Mouse (Mus musculus): ENCODE measurements around the gene Ripor3. TPM values are rescaled to one million over a fixed set of nuclear protein-coding genes. Genes with fewer than 3 reads are reported as not detected.

Ripor3 gene
- polyA plus RNA-seq, 1 experiment from 2014 or later = 0.58 TPM

DNA sequence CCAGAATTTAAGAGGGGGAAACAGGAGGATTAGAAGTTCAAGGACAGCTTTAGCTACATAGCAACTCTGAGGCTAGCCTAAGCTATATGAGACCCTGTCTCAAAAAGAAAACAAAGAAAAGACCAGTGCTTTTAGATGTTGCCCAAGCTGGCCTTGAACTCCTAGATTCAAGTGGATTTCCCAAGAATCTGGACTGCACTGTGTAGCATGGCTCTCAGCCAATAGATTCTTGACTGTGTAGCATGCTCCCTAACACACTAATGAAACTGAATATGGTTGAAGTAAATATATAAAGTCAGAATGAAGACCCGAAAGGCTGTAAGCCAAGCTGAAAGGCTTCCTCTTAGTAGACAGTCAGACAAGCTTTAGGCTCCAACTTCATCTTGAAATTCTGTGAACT, 41.7 kb upstream of the Ripor3 start:
- no peaks in the 10 kb centered on the region for H3K36me3 ChIP-seq (ENCODE audit: control insufficient read depth, insufficient read depth, low read length)
- peaks cover 24% of the 10 kb centered on the region for H3K27me3 ChIP-seq (ENCODE audit: control insufficient read depth, insufficient read depth, low read depth, low read length)
- ATAC-seq = no peak
- 97% methylated on average over 1 of the region's 1 CpGs for WGBS
- H3K4me3 ChIP-seq (ENCODE audit: low read depth, low read length) = no peak overlapping the region
- H3K4me1 ChIP-seq (ENCODE audit: control insufficient read depth, insufficient read depth, low read length) = peaks cover 15% of the 10 kb centered on the region
- no peak overlapping the region for H3K9ac ChIP-seq (ENCODE audit: low read depth, low read length)
- no peaks in the 10 kb centered on the region for H3K9me3 ChIP-seq (replicated peaks; ENCODE audit: control insufficient read depth, low read length, poor library complexity, severe bottlenecking)
- no peak overlapping the region for H3K27ac ChIP-seq (ENCODE audit: low read length)
- no peak overlapping the region for H3K4me2 ChIP-seq (ENCODE audit: low read length)

DNA sequence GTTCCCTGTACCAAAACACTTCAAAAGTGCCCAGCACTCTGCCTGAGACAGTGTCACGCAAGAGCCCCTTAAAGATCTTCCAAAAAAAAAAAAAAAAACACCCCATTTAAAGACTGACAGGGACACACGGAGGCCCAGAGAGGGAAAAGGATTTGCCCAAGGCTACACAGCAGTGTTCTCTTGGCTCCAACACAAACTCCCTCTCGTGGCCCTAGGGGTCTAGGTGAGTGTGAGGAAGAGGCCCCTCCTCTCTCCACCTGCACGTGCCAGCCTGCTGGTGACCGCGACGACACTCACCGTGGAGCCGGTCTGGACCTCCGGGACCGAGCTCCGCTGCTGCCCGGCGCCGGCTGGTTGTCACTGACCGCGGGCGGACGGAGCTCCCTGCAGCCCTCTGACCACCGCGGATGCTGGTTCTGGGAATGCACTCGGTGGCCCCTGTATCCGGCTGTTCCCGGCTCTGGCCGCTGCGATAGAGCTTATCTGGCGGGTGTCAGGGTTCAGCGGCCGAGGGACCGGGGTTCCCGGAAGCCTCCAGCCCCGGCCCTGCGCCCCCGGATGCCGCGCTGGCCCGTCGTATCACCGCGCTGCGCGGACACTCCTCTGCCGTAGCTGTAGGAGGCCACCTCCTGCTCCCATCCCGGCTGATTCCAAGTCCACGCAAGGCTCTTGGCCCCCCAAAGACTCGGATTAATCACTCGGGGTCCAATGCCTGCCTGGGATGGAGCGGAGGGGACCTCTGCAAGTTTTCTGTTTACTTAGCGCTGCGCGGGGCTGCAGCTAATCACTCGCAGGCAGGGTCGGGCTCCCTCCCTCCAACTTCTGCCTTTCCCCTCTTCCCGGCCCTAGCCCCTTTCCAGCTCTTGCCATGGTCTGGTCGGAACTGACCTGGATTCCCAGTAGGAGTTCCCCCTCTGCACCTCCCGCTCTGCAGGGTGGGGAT, 39.9 kb upstream of the Ripor3 start:
- Histone ChIP-seq H3K9me3 (replicated peaks; ENCODE audit: control insufficient read depth, low read length, poor library complexity, severe bottlenecking) (no peaks in the 10 kb centered on the region), H3K27me3 (ENCODE audit: control insufficient read depth, insufficient read depth, low read depth, low read length) (peaks cover 24% of the 10 kb centered on the region), H3K27ac (ENCODE audit: low read length) (no peak overlapping the region), H3K4me2 (ENCODE audit: low read length) (peak overlapping the region; percentile 76), H3K4me1 (ENCODE audit: control insufficient read depth, insufficient read depth, low read length) (peaks cover 15% of the 10 kb centered on the region), H3K36me3 (ENCODE audit: control insufficient read depth, insufficient read depth, low read length) (no peaks in the 10 kb centered on the region), H3K4me3 (ENCODE audit: low read depth, low read length) (peak overlapping the region; percentile 38), H3K9ac (ENCODE audit: low read depth, low read length) (peak overlapping the region; percentile 60)
- WGBS = under 1% methylated on average over 56 of the region's 56 CpGs
- ATAC-seq = no peak; the same call in 1 of the 2 replicates

DNA sequence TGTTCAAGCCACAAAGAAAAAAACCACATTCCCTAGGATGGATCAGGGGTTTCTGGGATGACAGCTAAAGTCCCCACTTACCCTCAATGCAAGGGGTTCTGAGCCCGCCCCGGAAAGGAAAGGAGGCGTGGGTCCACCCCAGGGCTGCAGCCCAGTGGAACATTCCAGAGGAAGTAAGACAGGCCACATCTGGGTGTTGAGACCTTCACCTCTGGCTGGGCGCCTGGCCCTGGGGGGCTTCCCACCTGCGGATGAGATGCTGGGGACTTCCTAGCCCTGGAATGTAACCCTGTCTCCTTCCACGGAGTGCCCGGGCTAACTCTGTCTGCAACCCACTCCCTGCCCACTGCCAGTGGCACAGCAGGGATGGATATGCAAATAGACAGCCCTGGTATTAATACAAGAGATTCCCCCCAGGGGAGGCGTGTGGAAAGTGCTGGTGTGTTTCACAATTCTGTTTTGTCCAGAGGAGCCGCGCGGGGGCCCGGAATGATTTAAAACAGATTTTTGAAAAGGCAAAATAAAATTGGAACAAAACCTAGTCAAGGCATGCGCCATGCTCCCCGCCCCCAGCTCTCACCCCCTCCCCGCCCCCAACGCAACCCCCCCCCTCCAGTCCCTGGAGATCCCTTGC, 38.7 kb upstream of the Ripor3 start:
- Histone ChIP-seq H3K4me3 (ENCODE audit: low read depth, low read length) (no peak overlapping the region), H3K4me1 (ENCODE audit: control insufficient read depth, insufficient read depth, low read length) (peaks cover 15% of the 10 kb centered on the region), H3K36me3 (ENCODE audit: control insufficient read depth, insufficient read depth, low read length) (no peaks in the 10 kb centered on the region), H3K27me3 (ENCODE audit: control insufficient read depth, insufficient read depth, low read depth, low read length) (peaks cover 24% of the 10 kb centered on the region), H3K9ac (ENCODE audit: low read depth, low read length) (no peak overlapping the region), H3K27ac (ENCODE audit: low read length) (no peak overlapping the region), H3K4me2 (ENCODE audit: low read length) (peak overlapping the region; percentile 19; the same call in 1 of the 2 replicates), H3K9me3 (replicated peaks; ENCODE audit: control insufficient read depth, low read length, poor library complexity, severe bottlenecking) (no peaks in the 10 kb centered on the region)
- 13% methylated on average over 16 of the region's 16 CpGs for WGBS
- ATAC-seq = no peak

DNA sequence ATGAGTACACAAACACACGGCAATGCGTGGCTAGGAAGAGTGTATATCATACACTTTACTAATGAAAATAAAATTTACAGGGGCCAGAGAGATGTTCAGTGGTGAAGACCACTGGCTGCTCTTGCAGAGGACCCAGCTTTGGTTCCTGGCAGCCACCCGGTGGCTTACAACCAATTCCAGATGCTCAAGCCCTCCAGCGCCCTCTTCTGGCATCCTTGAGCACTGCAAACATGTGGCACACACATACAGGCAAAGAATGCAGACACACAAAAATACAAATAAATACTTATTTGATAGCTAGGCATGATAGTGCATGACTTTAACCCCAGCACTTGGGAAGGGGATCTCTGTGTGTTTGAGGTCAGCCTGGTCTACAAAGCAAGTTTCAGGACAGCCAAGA, 36.0 kb upstream of the Ripor3 start:
- no peak overlapping the region for H3K4me3 ChIP-seq (ENCODE audit: low read depth, low read length)
- H3K27ac ChIP-seq (ENCODE audit: low read length) = no peak overlapping the region
- peaks cover 15% of the 10 kb centered on the region for H3K4me1 ChIP-seq (ENCODE audit: control insufficient read depth, insufficient read depth, low read length)
- H3K4me2 ChIP-seq (ENCODE audit: low read length) = no peak overlapping the region
- peaks cover 19% of the 10 kb centered on the region for H3K27me3 ChIP-seq (ENCODE audit: control insufficient read depth, insufficient read depth, low read depth, low read length)
- WGBS = 76% methylated on average over 4 of the region's 4 CpGs
- no peaks in the 10 kb centered on the region for H3K9me3 ChIP-seq (replicated peaks; ENCODE audit: control insufficient read depth, low read length, poor library complexity, severe bottlenecking)
- ATAC-seq = no peak
- no peak overlapping the region for H3K9ac ChIP-seq (ENCODE audit: low read depth, low read length)
- no peaks in the 10 kb centered on the region for H3K36me3 ChIP-seq (ENCODE audit: control insufficient read depth, insufficient read depth, low read length)

DNA sequence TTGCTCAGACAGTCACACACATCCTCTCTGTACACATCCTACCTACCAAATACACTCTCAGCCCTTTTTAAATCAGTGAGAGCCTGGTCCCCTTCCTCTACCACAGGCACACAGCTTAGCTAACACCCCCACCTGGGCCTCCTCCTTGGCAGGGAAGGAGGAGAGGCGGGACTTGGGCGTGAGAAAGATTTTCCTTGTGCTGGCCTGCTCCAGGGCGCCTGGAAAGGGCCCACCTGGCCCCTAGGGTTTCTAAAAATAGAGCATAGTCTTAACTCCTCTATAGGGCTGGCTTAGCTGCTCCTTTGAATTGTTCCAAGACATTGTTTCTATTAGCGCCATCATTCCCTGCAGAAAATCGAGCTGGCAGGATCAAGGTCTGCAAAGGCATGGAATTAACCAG, 35.4 kb upstream of the Ripor3 start:
- Histone ChIP-seq H3K36me3 (ENCODE audit: control insufficient read depth, insufficient read depth, low read length) (no peaks in the 10 kb centered on the region), H3K4me1 (ENCODE audit: control insufficient read depth, insufficient read depth, low read length) (peaks cover 15% of the 10 kb centered on the region), H3K9ac (ENCODE audit: low read depth, low read length) (no peak overlapping the region), H3K27me3 (ENCODE audit: control insufficient read depth, insufficient read depth, low read depth, low read length) (peaks cover 15% of the 10 kb centered on the region), H3K9me3 (replicated peaks; ENCODE audit: control insufficient read depth, low read length, poor library complexity, severe bottlenecking) (no peaks in the 10 kb centered on the region), H3K4me3 (ENCODE audit: low read depth, low read length) (no peak overlapping the region), H3K4me2 (ENCODE audit: low read length) (no peak overlapping the region), H3K27ac (ENCODE audit: low read length) (no peak overlapping the region)
- ATAC-seq = no peak
- WGBS = 11% methylated on average over 5 of the region's 5 CpGs

DNA sequence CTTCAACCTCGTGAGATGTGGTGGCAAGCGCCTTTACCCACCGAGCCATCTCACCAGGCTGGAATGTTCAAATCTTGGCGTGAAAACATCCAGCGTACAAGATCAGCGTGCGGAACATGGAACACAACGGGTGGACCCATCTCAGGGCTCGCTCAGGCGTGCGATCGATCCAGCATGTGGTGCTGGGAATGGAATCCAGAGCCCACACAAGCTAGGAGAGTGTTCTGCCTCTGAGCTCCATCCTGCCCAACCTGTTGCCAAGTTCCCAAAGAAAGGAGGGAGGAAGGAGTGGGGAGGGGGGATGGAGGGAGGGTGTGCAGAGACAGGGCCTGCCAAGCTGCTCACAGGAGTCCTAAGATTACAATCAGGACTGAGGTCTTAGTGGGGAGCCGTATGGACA, 34.9 kb upstream of the Ripor3 start:
- WGBS = 63% methylated on average over 13 of the region's 13 CpGs
- no peaks in the 10 kb centered on the region for H3K9me3 ChIP-seq (replicated peaks; ENCODE audit: control insufficient read depth, low read length, poor library complexity, severe bottlenecking)
- ATAC-seq = no peak
- peaks cover 12% of the 10 kb centered on the region for H3K4me1 ChIP-seq (ENCODE audit: control insufficient read depth, insufficient read depth, low read length)
- H3K27me3 ChIP-seq (ENCODE audit: control insufficient read depth, insufficient read depth, low read depth, low read length) = peaks cover 13% of the 10 kb centered on the region
- H3K36me3 ChIP-seq (ENCODE audit: control insufficient read depth, insufficient read depth, low read length) = no peaks in the 10 kb centered on the region
- no peak overlapping the region for H3K9ac ChIP-seq (ENCODE audit: low read depth, low read length)
- H3K27ac ChIP-seq (ENCODE audit: low read length) = no peak overlapping the region
- no peak overlapping the region for H3K4me2 ChIP-seq (ENCODE audit: low read length)
- H3K4me3 ChIP-seq (ENCODE audit: low read depth, low read length) = no peak overlapping the region

DNA sequence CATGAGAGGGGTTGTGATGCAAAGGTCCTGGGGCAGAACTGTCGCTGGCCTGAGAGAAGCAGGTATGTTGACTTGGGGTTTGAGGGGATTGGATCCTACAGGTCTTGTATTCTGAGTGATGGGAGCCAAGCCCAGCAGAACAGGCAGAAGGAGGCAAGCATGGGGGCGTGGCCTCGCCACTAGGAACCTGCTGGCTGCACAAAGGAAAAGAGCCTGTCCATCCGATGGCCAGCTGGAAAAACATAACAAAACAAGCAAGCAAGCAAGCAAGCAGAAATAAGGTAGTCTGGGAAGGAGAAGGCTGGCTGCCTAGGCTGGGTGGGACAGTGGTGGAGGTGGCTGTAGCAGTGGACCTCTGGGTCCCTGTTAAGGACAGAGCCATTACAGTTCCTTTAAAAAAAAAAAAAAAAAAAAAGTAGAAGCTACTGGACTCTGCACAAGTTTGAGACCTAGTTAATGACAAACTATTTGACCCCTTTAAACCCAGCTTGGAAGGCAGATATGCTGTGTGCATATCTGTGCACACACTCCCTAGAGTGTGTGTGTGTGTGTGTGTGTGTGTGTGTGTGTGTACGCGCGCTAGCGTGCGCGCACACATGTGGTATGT, 34.4 kb upstream of the Ripor3 start:
- Histone ChIP-seq H3K9ac (ENCODE audit: low read depth, low read length) (no peak overlapping the region), H3K9me3 (replicated peaks; ENCODE audit: control insufficient read depth, low read length, poor library complexity, severe bottlenecking) (no peaks in the 10 kb centered on the region), H3K4me2 (ENCODE audit: low read length) (no peak overlapping the region), H3K27me3 (ENCODE audit: control insufficient read depth, insufficient read depth, low read depth, low read length) (peaks cover 8% of the 10 kb centered on the region), H3K27ac (ENCODE audit: low read length) (no peak overlapping the region), H3K4me3 (ENCODE audit: low read depth, low read length) (no peak overlapping the region), H3K36me3 (ENCODE audit: control insufficient read depth, insufficient read depth, low read length) (no peaks in the 10 kb centered on the region), H3K4me1 (ENCODE audit: control insufficient read depth, insufficient read depth, low read length) (peaks cover 6% of the 10 kb centered on the region)
- no peak for ATAC-seq
- WGBS = 80% methylated on average over 10 of the region's 10 CpGs

DNA sequence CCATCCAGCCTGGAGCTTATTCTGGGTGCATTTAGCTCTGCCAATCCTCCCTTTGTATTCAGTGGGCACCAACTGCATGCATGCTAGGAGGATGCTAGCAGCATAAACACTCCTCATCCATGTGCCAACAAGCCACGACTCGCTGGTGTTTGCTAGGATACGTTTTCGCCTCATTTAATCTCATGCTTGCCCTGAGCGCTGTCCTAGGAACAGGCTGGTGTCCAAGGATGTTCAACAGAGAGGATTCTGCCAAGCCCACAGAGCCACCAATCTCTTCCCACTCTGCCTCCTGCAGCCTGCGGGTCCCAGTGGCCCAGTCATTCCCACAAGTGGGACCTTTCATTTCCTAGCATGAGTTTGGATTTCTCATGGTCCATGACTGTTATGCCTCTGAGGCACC, 31.6 kb upstream of the Ripor3 start:
- peak; percentile 39; the same call in 1 of the 2 replicates for ATAC-seq
- no peaks in the 10 kb centered on the region for H3K9me3 ChIP-seq (replicated peaks; ENCODE audit: control insufficient read depth, low read length, poor library complexity, severe bottlenecking)
- H3K4me2 ChIP-seq (ENCODE audit: low read length) = no peak overlapping the region

DNA sequence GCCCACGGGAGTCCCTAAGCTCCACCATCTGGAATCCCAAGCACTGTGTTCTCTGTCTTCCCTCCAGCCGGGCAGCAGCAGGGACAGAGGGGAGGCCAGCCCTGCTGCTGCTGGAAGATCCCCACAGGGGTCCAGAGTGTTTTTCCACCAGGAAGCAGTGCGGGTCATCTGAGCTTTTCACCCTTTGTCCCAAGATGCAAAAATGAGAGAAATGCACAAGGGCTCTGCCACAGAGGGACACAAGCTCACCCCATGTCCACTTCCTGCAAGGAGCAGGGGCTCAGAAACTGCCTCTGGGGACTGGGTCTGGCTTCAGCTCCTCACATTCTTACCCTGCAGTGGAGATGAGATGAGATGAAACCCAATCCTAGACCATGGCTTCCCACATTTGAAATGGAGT, 30.3 kb upstream of the Ripor3 start:
- Histone ChIP-seq H3K9ac (ENCODE audit: low read depth, low read length) (no peak overlapping the region), H3K4me3 (ENCODE audit: low read depth, low read length) (no peak overlapping the region), H3K4me1 (ENCODE audit: control insufficient read depth, insufficient read depth, low read length) (no peaks in the 10 kb centered on the region; the same call in 1 of the 2 replicates), H3K36me3 (ENCODE audit: control insufficient read depth, insufficient read depth, low read length) (no peaks in the 10 kb centered on the region), H3K9me3 (replicated peaks; ENCODE audit: control insufficient read depth, low read length, poor library complexity, severe bottlenecking) (no peaks in the 10 kb centered on the region), H3K27me3 (ENCODE audit: control insufficient read depth, insufficient read depth, low read depth, low read length) (no peaks in the 10 kb centered on the region), H3K4me2 (ENCODE audit: low read length) (no peak overlapping the region), H3K27ac (ENCODE audit: low read length) (no peak overlapping the region)
- WGBS = 37% methylated on average over 3 of the region's 3 CpGs
- ATAC-seq = no peak

More for the DNA sequence above, 31.6 kb upstream of the Ripor3 start:
- 74% methylated on average over 6 of the region's 6 CpGs for WGBS
- no peaks in the 10 kb centered on the region; the same call in 1 of the 2 replicates for H3K4me1 ChIP-seq (ENCODE audit: control insufficient read depth, insufficient read depth, low read length)
- no peak overlapping the region for H3K4me3 ChIP-seq (ENCODE audit: low read depth, low read length)
- no peaks in the 10 kb centered on the region for H3K27me3 ChIP-seq (ENCODE audit: control insufficient read depth, insufficient read depth, low read depth, low read length)
- no peak overlapping the region for H3K9ac ChIP-seq (ENCODE audit: low read depth, low read length)
- H3K36me3 ChIP-seq (ENCODE audit: control insufficient read depth, insufficient read depth, low read length) = no peaks in the 10 kb centered on the region
- H3K27ac ChIP-seq (ENCODE audit: low read length) = no peak overlapping the region

Measured in midbrain, embryonic 16.5 days (tissue).